Mouse (Mus musculus) kidney, postnatal 14 days (tissue): Measurements from ENCODE around the gene Klf3.

ENCODE experiments used
- DNase-seq: peaks from one replicate; pipeline ENCODE4 v3.0.0; 2022; ENCODE audit warnings: mixed read lengths

Klf3 gene

DNA sequence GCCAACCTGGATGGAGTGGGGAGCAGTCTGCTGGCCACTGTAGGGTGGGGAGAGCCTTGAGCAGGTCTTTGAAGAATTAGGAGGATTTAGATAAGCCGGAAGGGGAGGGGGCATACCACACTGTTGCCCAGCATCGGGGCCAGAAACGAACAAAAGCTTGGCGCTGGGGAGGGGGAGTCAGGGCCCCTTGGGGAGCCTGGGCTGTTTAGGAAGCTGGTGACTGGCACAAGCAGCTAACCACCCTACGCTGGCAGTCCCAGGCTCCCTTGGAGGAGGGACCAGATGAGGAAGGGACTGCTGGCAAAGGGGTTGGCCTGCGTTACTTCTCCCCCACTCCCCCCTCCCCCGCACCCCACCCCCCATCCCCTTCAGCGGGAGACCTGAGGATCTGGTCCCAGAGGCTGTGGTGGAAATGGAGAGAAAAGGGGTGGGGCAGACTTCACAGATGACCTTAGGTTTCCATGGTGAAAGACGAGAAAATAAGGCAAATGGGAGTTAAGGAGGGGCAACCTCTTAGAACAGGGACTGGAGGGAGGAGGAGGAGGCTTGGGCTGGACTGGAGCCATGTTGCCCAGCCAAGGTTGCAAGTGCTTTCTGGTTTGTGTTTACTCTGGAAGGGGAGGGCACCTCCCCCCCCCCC, 7.8 kb downstream of the Klf3 start:
- peak; percentile 74 for DNase-seq

DNA sequence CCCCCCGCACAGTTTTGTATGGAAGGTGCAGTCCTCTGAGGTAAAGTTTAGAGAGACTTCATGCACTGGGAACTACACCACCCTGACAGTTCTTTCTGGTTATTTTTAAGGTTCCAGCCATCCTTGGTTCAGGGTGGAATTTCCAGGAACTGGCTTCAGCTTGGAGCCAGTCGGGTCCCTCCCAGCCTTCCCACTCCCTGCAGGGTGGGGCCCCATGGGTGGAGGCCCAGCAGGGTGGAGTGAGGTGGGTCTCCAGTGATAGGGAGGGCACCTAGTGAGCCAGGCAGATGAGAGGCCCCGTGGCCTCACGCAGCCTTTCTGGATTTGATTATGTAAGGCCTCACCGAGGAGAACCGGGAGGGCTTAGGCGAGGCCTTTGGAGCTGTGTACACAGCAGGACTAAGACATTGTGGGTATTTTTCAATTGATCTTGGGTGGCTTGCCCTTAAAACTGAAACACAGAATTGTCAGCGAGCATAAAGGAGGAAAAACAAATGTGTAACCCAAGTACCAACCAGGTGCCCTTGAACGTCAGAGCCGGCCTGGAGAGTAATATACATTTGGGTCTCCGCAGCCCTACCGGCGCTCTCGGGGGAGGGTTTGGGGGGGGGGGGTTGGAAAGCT, 8.4 kb downstream of the Klf3 start:
- DNase-seq: peak; percentile 68

DNA sequence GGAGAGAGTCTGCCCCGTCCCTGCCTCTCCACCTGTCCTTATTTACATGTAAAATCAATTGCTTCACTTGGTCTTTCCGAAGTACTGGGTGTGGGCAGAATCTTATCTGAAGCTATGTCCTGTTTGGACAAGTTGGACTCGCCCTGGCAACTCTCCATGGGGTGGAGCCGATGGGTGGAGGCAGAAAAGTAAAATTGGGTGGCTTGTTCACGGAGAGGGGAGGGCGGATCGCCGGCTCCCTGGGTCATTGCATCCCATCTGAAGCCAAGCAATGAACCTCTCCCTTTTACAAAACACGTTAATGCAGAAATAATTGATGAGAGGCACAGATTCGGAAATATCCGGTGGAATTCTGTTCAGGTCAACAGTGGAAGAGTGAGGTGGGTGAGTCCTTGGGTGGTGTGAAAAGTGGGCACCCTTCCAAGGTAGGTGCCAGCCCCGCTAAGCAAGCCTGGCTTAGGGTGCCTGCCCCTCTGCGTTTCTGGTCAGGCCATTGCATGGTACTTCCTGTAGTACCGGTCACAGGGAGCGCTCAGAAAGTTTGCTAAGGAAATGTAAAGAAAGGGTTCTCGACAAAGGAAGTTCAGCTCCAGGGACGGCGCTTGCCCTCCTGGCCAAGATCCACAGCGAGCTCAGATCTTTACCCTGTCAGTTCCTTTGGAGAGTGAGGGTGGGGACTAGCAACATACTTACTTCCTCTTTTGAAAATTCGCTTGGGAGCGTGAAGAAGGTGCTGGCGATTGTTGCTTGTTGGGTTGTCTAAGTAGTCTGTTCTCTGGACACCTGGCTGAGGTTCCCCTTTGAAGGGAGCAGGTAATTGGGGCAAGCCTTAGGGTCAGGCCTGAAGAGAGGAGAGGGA, 9.2 kb downstream of the Klf3 start:
- peak; percentile 87 for DNase-seq

DNA sequence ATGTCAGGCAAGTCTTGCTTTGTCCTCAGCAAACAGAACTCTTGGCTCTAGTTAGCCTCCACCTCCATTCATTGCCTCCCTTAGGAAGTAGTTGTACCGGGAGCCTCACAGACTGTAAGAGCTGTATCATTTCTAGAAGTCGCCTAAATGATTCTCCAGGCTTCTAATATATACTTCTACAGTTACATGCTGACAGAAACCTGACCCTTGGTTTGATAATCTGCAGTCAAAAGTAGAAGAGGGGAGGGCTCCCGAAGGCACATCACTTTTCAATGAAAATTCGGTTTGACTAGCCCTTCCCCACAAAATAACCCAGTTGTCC, 9.8 kb downstream of the Klf3 start:
- no peak for DNase-seq

DNA sequence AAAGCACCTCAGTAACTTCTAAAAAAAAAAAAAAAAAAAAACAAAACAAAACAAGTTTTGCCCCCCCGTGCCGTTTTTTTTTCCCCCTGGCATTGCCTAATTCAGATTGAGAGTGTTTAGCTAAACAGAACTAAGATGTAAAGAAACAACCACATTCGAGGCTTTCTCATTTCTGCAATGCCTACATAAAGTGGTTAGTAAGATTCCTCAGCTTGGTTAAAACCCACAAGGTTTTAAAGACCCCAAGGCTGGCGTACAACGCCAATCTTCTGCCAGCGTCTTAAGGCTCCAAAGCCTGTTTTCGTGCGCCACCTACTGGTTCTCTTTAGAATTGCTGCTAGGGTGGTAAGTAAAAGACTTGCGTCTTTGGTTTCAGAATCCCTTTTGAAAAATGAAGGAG, 10.2 kb downstream of the Klf3 start:
- DNase-seq: peak; percentile 89

DNA sequence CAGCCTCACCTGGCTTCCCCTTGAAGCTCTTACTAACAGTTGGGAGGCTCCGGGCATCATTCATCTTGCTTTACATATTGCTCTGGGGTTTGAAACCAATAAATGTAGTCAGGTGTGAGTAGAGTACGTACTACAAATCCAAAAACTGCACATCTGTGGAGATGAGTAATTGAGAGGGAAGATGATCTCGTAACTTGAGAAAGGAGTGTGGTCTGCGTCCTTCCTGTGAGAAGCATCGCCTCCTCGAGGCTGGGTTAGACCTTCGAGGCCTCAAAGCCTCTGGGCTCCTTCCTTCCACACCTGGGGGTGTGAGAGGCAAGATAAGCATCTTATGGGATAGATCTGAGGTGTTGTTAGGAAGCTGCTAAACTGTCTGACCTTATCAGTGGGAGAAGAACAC, 11.2 kb downstream of the Klf3 start:
- no peak for DNase-seq

DNA sequence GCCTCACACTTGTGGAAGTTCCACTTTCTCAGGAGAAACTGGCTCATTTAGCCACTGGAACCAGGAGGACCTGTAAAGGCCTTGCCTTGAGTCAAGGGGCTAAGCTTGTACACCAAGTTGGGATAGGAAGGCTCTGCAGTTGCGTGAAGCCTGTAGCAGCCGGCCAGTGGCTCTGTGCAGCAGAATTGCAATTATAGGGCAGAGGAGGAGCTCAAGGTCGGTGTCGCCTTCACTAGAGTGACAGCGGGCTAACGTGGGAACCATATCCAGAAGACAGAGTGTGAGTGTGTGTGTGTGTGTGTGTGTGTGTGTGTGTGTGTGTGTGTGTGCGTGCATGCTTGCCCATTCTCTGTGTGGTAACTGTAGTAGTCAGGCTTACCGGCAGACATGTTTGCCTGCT, 12.4 kb downstream of the Klf3 start:
- no peak for DNase-seq

DNA sequence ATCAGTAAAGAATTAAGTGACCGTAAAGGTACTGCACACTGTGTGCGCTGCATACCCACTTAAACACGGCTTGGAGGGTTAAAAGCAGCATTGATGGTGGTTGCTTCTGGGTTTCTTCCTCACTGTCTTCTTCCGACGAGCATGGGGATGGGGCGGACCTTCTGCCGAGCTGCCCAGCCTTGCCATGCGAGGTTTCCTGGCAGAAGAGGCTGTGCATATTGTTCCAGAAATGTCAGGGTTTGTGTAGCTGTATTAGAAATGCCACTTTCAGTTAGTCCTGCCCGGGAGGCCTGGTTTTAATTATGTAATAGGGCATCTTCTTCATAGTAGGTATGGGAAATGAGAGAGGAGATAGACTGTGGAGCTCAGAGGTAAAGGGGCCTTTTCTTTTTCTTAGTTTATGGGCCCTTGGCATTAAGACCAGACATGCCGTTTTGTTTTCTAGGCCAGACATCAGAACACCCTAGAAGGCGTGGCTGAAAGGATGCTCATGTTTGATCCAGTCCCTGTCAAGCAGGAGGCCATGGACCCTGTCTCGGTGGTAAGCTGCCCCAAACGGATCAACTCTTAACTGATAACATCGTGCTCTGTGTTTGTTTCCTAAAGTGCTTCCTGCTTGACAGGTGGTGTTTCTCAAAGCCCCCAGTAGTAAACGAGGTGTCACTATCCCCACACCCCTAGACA, 13.2 kb downstream of the Klf3 start:
- no peak for DNase-seq

DNA sequence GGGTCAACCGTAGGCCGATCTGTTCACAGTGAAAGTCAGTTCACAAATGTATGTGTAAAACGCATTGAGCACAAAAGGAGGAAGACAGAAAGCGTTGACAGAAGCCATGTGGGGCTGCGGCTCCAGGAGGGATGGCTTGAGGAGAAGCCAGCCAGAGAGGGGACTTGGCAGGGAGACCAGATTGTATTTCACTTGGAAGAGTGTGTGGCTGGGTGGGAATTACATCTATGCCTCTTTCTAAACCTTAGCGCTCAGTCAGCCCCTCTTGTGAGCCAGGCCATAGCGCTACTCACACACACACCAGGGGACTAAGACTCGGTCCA, 13.7 kb downstream of the Klf3 start:
- no peak for DNase-seq

DNA sequence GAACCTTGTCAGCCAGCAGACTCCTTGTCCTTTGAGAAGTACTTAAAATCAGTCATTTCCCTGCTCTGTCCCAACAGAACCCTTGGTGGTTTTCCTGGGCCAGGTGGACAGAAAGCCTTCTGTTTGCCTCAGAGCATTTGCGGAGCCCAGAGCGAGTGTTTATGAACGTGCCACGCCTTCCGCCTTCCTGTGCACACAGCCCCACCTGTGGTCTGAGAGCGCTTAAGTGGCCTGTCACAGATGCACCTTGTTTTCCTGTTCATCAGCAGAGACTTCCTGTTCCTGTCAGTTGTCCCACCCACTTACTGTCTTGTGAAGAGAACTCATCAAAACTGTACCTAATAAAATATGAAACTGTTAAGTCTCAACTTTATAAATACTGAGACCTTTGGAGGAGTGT, 16.2 kb downstream of the Klf3 start:
- DNase-seq: no peak

DNA sequence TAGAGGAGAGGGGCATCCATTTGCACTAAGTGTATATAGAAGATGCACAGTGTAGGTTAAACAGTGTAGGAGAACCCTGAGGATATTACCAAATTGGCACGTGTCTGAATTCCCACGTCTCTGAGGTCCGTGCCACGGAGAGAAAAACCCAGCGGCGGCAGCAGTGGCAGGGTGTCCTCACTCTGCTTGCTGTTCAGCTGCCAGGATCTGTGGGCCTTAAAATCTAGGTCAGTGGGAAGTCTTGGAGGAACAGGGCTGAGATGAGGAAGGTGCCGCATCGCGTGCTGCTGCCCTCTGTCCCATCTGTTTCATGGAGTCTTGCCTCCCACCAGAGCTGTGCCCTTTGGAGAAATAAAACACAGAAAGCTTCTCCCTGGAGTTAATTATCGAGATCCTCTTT, 16.9 kb downstream of the Klf3 start:
- DNase-seq: no peak

DNA sequence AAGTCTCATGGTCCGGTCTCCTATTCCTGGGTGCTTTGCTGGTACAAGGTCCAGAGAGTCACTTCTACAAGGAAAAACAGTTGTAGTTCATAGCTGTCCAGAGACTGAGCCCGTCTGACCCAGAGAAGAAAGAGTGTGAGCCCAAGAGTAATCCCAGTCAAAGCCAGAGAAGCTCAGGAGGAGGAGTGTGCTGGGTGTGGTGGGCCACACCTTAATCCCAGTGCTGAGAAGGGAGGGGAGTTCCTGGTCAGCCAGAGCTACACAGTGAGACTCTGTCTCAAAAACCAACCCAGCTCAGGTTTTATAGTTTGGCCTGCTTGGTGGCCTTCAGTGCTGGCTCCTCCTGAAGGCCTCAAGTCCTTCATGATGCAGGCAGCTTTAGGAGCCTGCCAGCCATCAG, 18.1 kb downstream of the Klf3 start:
- no peak for DNase-seq

DNA sequence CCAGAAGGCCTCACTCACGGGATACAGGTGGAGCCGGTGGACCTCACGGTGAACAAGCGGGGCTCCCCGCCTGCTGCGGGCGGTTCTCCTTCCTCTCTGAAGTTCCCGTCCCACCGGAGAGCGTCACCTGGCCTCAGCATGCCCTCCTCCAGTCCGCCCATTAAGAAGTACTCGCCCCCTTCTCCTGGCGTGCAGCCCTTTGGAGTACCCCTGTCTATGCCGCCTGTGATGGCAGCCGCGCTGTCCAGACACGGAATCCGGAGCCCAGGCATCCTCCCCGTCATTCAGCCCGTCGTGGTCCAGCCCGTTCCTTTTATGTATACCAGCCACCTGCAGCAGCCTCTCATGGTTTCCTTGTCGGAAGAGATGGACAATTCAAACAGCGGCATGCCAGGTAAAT, 18.8 kb downstream of the Klf3 start:
- no peak for DNase-seq

DNA sequence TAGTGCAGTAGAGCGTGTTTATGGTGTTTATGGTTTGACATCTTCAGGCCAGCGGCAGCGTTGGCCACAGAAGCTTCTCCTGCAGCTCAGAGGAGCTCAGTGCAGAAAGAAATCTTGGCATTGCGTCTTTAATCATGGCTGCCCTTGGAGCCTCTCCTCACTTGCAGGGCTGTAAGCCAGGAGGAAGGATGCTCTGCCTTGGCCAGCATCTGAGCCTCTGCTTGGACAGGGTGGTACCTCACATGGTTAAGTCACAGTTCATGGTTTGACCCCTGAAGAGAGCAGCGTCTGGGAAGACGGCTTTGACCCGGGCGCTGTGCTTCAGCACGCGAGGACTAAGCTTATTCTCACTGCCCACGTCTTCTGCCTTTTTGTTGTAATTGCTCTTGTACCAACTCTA, 20.2 kb downstream of the Klf3 start:
- DNase-seq: no peak

DNA sequence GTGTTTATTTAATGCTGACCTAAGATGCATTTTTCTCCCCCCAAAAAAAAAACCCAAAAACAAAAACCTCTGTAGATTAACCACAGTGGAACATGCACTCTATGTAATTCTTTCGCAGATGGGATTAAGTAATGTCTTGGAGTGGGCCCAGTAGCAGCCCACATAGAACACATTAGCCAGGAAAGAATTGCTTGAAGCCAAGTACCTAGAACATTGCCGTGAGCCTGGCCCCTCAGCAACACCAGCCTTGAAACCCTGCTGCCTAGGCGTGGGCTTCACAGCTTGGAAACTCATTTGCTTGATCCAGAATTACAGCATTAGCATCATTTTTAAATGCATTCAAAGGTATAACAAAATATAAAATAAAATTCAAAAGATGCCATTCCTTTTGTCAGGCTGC, 21.6 kb downstream of the Klf3 start:
- no peak for DNase-seq

DNA sequence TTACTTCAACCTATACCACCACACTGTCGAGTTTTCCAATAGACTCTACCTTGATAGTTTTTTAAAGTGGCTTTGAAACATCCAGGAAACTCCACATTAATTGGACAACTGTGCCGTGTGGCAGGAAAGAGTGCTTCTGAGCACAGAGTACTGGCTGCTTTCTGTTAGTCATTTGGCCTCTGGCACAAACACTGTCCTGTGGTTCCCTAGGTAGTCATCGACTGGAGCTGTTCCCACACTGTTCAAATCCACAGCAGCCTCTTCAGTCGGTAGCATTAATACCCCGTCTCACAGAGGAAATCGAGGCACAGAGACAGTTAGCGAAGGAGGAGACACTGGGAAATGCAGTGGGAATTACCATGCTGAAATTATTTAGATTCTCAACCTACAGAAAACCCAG, 22.3 kb downstream of the Klf3 start:
- no peak for DNase-seq

DNA sequence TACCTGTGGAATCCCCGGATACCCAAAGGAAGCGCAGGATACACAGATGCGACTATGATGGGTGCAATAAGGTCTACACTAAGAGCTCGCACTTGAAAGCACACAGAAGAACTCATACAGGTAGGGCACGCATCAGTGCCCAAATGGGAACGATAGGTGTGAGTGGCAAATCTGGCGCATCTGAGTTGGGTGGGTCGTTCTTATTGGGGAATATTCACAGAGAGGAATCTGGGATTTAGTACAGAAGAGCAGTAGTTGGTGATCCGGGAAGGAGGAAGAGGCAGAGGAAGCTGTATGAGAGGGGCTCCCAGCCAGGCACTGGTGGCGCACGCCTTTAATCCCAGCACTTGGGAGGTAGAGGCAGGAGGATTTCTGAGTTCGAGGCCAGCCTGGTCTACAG, 24.0 kb downstream of the Klf3 start:
- DNase-seq: no peak

DNA sequence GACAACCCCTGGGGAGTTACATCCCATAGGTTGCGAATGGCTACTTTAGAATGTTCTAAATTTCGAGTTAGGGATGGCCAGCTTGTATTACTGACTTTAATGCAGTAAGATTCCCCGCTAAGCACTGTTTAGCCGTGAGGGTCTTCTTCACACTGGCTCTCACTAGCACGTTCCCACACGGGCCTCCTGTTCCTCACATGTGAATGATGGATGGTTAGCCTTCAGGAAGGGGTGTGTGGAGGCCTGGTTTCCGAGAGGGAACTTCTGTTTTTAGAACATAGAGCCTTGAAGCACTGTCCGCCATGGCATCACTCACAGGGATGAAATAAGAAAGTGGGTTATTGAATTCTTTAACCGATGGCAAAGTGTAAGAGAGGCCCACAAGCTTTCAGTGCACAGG, 25.1 kb downstream of the Klf3 start:
- no peak for DNase-seq

DNA sequence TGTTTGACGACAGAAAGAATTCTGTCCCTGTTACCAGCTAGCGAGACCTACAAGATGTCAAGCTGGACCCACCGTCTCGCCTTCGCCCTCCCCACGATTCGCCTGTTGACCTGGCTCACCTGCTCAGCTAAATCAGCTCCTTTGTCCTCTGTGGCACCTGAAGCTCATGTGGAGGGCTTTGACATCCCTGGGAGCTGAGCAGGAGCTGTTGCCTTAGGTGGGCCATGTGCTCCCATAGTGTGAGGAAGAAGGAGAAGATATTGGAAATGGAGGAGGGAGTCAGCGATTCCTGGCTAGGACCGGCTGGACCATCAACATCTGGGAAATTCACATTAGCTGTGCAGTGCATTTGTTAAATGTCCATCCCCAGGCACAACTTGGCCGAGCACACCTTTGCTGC, 26.4 kb downstream of the Klf3 start:
- DNase-seq: no peak

DNA sequence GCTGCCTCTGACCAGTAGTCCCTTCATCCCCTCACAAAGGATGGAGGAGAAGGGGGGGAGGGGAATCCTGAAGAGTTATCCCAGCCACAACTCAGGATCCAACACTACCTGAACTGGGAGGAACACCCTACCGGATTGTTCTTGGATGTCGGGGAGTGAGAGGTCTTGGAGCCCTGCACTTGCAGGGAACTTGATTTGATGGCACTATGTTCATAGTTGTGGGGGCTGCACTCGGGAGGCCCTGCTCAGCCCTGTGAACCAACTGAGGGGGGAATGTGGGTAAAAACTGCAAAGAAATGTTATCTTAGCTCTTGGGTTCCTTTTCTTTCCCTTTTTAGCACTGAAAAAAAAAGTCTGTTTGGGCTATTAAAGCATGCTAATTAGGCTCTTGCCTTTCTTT, 27.6 kb downstream of the Klf3 start:
- no peak for DNase-seq

DNA sequence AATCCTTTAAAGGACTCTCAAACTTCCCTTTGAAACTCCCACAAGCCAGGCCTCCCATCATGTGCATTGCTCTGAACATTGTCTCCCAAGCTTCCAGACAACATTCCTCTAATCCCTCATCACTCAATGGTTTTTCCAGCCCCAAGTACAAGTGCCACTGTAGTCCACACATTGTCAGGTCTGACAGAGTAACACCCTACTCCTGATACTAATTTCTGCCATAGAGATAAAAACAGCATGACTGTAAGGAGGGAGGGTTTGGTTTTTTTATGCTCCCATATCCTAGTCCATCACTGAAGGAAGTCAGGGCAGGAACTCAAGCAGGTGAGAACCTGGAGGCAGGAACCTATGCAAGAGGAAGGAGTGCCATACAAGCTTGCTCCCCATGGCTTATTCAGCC, 30.2 kb downstream of the Klf3 start:
- DNase-seq: no peak

DNA sequence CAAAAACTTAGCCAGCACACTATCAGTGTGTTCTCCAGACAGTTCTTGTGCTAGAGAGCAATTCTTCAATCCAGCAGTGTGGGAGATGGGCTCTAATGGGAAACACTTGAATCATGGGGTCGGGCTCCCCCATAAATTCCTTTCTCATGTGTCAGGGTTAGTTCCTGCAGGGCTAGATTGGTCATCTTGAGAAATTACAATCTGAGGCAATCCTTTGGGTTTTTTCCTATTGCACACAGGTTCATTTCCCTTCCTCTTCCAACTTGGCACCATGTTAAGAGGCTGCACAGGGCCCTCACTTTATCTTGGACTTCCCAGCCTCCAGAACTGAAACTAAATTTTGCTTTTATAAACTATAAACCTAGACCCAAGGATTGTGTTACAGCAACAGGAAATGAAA, 31.0 kb downstream of the Klf3 start:
- no peak for DNase-seq

DNA sequence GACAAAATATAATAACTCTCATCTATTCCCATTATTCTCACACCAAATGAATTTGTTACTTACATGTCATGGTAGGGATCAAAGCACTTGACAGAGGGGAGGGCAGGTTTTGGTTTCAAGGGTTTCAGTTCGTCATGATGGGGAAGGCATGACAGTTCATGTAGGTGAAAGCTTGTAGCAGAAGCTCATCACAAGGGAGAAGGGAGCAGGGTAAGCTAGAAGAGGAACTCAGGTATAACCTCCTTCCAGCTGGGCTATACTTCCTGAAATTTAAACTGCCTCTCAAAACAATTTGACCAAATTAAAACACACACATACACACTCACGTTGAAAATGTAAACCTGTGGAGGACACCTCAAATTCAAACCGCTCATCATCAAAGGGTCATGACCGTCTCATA, 32.1 kb downstream of the Klf3 start:
- no peak for DNase-seq

DNA sequence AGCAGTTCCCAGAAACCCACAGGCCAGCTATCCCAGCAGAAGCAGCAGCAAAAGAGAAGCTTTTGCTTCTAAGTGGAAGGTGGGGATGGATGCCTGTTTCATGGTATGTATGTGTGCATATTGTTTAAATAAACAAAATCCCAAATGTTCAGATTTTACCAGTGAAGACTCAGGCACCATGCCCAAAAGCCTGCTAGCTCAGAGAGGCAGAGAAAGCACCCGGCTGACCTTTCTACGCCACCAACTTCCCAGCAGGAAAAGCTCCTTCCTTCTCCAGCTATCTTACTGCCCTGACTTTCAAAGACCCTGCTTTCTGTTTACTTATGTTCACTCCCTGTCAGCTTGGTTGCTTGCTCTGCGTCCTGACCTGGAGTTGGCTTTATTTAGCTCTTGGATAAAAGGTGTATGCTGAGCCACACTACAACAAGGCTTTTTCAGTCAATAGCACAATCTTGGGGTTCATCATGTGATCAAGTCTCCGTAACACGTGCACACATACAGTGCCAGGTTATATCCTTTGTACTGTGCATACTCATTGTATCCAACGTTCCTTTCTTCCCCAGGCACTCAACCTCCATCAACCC, 35.9 kb downstream of the Klf3 start:
- peak; percentile 44 for DNase-seq
